Mouse (Mus musculus): ENCODE measurements around the gene Med29.
"Not testable (repeated sequence)": the region's sequence is repeated elsewhere in the genome, so short reads cannot be mapped to it uniquely, and the experiment has no call there.

Gene Med29

DNA sequence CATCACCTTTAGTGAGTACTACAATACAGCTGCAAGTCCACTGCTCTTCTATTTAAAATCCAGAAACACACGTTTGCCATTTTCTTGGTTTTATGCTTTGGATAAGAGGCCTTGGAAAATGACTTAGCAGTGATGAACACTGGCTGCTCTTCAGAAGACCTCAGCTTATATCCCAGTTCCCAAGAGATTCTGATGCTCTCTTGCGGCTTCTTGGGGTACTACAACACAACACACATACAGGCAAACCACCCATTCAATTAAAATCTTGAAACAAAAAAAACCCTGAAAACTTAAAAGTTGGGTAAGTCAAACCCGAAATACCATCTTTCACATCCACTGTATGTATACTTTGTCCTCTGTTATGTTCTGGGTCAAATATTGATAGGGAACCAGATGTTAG lies 5.5 kb upstream of the Med29 start:
- DNase-seq (ENCODE audit: extremely low read depth, low read depth, low spot score): no peak

DNA sequence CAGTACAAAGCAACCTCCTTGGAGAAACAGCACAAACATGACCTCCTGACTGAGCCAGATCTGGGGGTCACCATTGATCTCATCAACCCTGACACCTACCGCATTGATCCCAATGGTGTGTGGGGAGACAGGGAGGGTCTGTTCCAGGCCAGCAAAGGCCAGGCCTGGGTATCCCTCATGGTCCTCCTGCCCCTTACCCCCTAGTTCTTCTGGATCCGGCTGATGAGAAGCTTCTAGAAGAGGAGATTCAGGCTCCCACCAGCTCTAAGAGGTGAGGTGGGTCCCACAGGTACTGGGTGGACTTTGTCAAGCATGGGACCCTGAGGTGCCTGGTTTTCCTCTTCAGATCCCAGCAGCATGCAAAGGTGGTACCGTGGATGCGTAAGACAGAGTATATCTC lies 2.9 kb upstream of the Med29 start:
- no peak for DNase-seq (ENCODE audit: extremely low read depth, low read depth, low spot score)

DNA sequence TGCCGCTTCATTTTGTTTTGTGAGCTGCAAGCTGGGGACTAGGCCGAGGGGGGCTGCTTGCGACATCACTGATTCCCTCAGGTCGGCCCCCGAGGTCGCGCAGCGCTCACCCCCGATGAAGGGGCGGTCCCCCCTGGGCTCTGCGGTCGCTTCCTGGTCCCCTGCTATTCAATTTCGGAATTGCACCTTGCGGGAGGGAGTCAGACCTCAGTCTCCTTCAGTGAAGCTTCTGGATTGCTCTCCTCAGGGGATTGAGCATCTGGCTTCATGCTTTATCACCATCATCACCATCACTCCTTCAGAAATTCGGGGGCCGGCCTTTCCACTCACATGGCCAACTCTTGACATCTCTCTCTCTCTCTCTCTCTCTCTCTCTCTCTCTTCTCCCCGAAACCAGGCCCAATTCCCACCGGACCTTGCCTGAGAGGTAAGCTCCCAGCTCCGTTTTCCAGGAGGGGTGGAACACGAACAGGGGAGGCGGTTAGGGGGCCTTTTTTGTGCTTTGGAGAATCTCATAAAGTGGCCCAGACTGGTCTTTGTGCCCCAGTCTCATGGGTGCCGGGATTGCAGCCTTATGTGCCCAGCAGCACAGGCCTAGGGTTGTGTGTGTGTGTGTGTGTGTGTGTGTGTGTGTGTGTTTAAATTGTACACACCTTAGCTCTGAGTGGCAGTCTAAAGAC lies 904 bp upstream of the Med29 start:
- no peak for DNase-seq (ENCODE audit: extremely low read depth, low read depth, low spot score)

DNA sequence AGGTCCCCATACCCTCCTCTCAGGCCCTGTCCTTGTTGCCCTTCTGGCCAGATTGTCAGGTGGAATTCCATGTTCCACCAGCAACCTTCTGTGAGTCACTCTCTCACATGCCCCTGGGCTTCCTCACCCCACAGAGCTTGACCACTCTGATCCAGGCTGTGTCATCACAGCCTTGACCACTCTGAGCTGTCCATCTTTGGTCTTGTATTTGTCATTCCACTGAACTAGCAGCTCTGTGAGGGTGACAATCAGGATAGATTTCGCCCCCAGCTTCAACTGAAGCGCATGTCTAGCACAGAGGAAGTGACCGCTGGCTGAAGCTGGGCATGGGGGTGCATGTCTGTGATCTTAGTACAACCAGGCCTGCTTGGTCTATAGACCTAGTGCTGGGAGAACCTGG lies 2.2 kb downstream of the Med29 start:
- no peak for DNase-seq (ENCODE audit: extremely low read depth, low read depth, low spot score)

DNA sequence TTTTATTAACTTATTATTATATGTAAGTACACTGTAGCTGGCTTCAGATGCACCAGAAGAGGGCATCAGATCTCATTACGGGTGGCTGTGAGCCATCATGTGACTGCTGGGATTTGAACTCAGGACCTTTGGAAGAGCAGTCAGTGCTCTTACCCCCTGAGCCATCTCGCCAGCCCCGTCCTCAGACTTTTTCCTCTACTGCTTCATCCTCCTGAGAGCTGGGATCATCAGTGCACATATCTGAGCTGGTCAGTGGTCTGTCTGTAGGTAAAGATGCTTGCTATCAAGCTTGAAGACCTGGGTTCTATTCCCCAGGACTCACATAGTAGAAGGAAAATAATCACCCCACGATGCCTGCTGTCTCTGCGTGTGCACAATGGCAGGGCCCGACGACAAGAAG lies 5.1 kb downstream of the Med29 start:
- not testable (repeated sequence) for DNase-seq (ENCODE audit: extremely low read depth, low read depth, low spot score)

DNA sequence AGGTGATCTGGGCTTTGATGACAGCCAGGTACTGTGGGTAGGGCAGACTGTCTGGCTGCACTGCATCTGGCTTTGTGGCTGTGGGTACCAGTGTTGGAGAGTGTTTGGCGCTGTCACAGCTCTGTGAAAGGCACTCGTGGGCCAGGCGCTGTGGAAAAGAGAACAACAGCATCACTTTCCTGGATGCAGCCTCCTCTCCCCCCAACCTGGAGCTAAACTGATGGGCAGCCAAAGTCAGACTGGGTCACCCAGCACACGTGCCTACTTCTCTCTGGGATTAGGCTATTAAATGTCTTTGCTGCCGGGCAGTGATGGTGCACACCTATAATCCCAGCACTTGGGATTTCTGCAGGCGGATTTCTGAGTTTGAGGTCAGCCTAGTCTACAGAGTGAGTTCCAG lies 5.6 kb downstream of the Med29 start:
- not testable (repeated sequence) for DNase-seq (ENCODE audit: extremely low read depth, low read depth, low spot score)

DNA sequence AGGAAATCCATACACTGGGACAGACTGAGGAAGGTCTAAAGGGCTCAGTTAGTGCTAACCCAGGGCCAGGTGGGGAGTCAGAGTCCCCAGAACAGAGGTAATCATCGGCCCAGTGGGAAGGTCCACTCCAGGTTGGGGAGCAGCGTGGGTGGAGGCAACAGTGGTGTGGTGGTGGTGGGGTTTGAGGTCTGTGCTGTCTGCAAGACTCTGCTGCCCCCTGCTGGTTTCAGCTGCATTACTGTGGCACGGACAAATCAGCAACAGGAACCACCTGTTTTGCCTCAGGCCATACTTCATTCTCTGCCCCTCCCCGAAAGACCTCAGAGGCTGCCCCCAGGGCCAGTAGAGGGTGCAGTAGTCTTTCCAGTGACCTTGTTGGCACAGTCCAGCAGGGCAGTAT lies 6.0 kb downstream of the Med29 start:
- no peak for DNase-seq (ENCODE audit: extremely low read depth, low read depth, low spot score)

DNA sequence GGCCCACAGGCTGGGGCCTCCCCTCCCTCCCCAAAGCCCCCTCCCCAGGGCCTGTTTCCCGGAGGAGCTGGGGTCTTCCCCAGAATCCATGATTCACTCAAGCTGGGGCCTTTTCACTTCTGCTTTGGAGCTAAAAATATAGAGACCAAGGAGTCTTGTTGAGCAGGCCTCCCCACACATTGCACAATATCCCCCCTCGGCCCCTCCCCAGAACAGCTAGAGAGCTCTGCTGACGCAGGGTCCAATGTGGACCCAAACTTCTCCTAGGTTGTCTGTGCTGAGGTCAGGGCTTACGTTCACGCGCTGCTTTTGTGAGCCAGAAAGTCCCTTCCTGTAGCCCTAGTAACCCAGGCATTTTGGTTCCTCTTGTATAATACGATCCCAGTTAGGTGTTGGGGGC lies 6.5 kb downstream of the Med29 start:
- no peak for DNase-seq (ENCODE audit: extremely low read depth, low read depth, low spot score)

DNA sequence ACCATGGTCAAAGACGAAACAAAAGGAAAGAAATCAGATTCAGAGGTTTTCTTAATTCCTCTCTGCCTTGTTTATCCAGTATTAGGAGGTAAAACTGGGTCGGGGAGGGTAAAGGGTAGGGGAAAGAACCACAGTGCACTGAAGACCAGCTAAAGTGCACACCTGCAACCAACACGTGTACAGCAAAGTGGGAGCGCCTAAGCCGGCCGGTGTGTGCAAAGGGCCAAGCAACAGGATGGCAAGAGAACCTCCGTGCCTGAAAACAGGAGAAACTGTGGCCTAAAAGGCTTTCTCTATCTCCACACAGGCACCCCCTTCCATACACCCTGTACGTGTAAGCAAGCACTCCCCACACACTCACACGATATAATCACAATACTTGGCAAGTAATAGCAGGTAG lies 7.3 kb downstream of the Med29 start:
- no peak for DNase-seq (ENCODE audit: extremely low read depth, low read depth, low spot score)

DNA sequence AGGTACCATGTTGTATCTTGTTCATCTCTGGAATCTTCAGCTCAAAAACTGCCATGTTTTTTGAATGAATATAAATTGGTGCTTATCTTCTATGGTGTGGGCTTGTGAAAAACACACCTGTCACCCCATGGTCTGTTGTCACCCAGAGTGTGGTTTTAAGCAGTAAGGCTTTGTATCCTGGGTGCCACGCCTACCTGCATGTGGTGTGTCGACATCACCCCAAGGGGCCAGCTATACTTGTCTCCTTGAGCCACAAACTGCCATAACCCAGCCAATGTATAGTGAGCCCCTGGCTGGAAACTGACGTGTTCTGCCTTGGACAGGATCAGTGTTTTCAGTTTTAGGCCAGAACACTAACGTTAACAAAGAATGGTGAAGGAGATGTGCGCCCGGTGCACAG lies 8.3 kb downstream of the Med29 start:
- no peak for DNase-seq (ENCODE audit: extremely low read depth, low read depth, low spot score)

DNA sequence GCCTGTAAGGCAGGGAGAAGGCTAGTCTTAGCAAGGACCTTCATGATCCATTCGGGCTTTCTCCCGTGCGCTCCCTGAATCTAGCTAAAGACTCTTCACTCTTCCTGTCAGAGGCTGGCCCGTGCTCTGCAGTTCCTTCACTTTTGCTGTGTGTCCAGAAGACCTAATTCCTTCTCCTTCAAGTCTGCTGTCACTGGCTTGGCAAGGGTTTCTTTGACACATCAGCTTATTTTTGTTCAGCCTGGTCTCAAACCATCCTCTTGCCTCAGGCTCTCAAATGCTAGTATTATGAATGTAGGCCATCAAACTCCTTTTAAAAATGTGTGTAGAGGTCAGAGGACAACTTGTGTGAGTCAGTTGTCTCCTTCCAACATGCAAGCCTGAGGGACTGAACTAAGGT lies 8.9 kb downstream of the Med29 start:
- no peak for DNase-seq (ENCODE audit: extremely low read depth, low read depth, low spot score)

DNA sequence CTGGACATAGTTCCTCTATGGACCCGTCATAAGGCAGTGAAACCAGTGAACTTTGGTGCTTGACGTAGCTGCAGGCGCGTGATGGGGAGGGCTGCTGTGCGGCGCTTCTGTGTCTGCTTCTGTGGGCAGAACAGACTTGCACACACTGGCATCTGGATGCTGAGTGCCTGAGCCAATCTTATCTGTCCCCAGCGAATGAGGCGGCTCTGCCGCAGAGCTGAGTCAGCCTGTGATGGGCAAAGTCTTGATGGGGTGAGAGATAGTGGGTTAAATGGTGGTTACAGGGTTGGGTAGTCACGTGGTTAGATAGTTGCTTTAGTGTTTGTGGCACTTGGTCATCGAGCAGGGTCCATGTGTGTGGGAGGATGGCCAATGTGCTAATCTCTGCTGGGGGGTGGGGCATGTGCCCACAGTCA lies 9.5 kb downstream of the Med29 start:
- DNase-seq (ENCODE audit: extremely low read depth, low read depth, low spot score): no peak

DNA sequence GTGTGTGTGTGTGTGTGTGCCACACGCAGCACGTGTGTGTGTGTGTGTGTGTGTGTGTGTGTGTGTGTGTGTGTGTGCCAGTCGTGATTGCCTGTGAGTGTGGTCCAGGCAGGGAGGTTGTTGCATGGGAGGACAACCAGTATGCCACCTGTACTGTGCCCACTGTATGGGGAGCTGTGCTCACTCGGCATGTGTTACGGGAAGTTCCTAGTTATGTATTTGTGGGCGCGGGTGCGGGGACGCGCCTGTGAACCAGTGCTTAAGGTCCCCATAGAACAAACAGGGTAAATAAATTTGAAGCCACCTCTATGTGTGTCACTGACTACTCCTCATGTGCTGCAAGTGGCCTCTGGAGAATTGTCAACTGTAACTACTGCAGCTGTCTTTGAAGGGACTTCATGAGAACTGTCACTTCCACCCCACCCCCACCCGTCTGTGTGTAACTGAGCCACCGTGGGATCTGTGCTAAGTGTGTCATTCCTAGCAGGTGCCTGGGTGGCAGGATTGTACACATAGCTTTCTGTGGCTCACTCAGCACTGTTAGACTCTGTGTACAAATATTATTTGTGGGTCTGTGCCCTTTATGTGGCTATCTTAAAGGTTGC lies 10.1 kb downstream of the Med29 start:
- DNase-seq (ENCODE audit: extremely low read depth, low read depth, low spot score): no peak

DNA sequence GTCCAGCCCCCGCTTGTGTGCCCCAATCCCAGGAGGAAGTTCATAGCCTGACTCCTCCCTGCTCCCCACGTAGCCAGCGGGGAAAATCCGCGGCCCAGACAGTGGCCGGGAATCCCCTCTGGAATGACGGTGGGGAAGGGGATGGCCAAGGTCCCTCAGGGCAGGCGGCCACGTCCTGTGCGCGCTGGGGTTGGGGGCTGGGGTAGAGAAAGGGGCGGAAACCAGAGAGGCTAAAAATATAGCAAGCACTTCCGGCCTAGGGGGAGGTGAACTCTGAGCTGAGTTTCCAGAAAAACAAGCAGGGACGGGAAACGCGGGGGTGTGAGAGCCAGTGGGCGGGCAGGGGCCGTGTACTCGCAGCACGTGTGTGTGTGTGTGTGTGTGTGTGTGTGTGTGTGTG lies 10.6 kb downstream of the Med29 start:
- no peak for DNase-seq (ENCODE audit: extremely low read depth, low read depth, low spot score)

DNA sequence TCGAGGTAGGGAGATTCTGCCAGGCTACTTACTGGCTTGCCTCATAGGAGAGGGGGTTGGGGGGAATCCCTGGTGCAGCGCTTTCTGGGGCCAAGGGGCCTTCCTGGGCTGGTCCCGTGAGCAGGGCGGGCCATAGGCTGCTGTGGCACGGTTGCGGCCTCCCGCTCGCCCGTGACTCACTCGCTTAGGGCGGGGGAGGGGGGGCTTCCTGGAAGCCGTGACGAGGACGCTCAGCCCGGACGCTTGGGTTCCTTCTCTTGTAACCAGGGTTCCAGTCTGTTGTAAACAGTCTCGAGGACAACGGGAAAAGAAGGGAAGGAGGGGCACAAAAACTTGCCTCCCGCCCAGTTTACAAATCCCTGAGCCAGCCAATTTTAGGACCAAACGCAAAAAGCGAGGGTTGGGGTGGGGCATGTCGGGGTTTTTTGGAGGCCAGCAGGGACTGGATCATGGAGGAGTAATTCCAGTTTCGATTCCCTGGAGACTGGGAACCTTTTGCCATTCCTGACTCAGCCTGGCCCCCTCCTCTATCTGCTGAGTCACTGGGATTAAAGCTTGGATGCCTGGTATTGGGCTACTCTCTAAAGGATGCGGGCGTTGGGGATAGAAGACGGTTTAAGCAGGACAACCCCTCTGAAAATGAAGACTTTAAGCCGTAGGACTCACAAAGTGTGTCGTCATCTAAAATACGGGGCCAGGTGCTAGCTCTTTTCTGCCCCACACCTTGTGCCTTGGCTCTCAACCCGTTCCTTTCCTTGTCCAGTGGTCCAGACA lies 11.3 kb downstream of the Med29 start:
- no peak for DNase-seq (ENCODE audit: extremely low read depth, low read depth, low spot score)

DNA sequence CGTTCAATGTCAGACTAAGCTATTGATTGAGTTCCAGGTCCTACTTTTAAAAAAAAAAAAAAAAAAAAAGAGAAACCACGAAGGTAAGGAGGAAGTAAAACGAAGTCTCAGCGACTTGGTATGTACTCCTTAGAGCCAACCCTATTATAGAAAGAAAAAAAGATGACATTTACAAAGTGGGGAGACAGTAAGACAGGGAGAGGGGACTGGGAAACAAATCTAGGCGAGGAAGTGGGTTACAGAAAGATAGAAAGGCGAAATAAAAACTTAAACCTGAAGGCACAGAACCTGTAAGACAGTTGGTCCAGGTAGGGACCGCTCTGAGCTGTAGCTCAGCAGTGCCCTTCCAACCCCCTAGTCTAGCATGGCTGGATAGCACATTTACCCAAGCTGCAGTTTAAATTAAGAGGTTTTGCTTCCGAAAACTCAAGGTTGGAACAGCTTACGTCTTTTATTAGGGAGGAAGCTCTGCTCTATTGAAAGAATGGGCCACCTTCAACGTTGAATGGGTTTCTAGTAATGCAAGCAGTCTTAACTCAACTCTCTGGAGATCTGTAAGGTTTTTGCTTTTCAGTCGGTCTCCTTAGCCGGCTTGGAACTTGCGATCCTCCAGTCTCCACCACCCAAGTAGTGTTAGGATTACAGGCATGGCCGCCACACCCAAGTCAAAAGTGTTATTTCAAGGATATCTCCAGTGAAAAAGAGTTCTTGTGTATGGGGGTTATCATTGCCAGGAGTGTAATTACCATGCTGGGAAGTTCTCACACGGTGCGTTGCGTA lies 12.1 kb downstream of the Med29 start, which contains the start of gene Zfp36:
Zfp36 (minus strand) TSS at position 17 of the 780 bp plus-strand sequence.
- DNase-seq (ENCODE audit: extremely low read depth, low read depth, low spot score): no peak

DNA sequence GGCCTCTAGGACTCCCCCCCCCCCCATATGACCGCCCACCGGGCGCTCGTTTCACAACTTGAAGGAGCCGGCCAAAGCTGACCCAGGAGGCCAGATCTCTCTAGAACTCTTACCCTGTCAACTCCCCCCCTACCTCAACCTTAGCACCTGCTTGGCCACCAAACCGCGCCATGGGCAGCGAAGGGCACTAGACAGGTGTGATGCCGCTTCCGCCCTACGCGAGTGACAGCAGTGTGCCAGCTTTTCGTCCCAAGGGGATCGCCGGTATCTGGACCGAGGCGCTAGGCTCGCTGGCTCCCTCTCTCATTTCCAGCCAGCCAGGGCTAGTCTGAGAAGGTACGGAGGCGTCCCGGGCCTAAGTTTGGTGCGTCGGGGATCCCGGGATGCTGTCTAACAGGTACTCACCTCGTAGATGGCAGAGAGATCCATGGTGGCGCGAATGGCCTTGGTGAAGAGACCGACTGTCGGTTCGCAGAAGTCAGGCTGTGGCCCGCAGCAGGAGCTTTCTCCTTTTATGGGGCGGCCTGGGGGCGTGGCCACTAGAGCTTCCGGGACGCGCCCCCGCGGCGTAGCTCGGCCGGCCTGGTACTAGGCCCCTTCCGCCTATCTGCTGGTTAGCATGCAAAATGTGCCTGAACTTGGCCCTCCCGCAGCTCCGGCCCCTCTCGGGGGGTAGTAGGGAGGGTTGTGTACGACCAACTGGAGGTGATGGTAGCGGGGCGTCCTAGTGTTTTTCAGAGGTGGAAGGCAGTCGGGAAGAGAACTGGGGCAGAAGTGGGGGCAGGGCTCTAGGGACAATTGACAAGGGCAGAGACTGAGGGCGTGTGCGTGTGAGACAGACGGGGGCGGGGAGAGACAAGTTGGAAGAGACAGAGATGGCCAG lies 13.5 kb downstream of the Med29 start:
- DNase-seq (ENCODE audit: extremely low read depth, low read depth, low spot score): no peak

DNA sequence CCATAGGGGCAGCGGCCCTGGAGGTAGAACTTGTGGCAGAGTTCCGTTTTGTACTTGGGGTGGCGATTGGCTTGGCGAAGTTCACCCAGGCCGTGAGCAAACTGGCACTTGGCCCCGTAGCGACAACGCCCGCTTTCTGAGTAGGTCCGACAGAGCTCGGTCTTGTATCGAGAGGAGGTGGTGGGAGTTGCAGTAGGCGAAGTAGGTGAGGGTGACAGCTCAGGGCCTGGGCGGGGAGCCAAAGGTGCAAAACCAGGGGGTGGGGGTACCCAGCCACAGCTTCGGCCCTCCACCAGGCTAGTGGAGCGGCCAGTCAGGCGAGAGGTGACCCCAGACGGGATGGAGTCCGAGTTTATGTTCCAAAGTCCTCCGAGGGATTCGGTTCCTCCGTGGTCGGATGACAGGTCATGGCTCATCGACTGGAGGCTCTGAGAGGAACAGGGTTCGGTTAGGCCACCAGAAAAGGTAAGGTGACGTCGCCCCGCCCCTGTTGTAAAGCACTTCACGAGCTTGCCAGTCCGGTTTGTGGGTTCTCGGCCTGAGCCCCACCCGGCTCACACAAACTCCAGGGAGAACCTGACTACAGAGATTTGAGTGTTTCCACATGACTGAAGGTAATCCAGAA lies 14.3 kb downstream of the Med29 start:
- no peak for DNase-seq (ENCODE audit: extremely low read depth, low read depth, low spot score)

DNA sequence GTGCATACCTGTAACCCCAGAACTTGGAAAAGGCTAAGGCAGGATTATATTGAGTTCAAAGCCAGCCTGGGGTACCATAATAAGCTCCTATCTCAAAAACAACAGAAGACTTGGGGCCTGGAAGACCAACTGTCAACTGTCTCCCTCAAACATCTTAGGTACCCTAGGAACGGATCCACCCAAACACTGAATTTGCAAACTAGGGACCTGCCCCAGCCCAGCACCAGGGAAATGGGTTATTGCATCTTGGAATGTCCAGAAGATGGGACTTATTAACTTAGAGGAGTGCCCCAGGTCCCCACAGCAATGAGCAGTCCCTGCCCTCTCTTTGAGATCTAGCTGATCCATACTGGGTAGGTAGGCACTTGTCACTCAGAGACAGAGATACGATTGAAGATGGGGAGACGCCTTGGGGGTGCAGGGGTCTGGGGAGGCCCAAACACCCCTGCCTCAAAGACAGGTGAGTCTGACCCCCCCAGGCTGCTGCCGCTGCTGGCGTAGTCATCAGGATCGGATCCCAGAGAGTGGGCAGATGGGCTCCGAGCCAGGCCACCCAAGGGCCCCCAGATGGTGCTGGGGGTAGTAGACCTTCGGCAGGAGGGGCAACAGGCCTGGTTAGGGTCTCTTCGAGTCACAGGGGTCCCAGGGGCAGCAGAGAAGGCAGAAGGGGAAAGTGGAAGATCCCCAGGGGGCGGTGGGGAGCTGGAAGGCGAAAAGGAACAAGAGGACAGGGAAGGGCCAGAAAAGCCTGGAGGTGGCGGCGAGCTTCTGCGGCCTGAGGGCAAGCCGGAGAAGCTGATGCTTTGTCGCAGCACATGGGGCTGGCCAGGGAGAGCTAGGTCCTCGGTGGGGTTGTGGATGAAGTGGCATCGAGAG lies 15.1 kb downstream of the Med29 start:
- DNase-seq (ENCODE audit: extremely low read depth, low read depth, low spot score): no peak
